Mouse (Mus musculus): ENCODE data around the gene Impg1.

Impg1 gene

GRCm38 (mm10) chr9:80284539-80285174 lies 180.6 kb downstream of the Impg1 start:
- DNase-seq (ENCODE audit: low spot score in 2 of 2), result no peak

- no peak for DNase-seq (ENCODE audit: low spot score in 2 of 2)
Observed at GRCm38 (mm10) chr9:80282426-80282825, 182.9 kb downstream of the Impg1 start.

DNA sequence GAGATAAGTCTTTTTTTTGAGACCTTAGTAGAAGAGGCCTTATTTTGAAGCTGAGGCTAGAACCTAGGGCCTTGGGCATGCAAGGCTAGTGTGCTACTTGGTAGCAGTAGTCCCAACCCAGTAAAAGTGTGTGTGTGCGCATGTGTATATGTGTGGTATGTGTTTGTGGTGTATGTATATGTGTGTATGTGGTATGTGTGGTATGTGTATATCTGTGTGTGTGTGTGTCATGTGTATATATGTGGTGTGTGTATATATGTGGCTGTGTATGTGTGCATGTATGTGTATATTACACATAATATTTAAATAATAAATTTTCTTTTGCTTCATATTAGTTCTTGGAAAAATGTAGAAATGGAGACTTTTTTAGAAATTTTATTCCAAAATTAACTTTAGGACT lies 184.6 kb downstream of the Impg1 start:
- no peak for DNase-seq (ENCODE audit: low spot score in 2 of 2)

DNA sequence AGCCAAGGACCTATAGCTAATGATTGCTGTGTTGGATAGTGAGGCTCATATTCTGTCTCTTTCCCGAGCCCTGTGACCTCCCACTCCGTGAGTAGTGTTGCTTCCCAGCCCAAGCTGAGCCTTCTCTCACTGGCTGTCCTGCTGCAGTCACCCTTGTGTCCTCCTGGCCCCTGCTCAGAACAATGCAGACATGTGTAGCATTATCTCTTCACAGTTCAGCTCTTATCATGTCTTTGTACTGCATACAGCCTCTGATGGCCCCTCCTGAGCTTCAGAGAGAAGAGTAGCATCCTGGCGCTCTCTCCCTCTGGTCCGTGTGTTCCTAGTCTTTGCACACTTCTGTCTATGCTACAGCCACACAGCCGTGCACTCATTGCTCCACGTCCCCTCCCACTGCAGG lies 187.5 kb downstream of the Impg1 start:
- DNase-seq (ENCODE audit: low spot score in 2 of 2), result no peak

- no peak for DNase-seq (ENCODE audit: low spot score in 2 of 2)
Observed at GRCm38 (mm10) chr9:80277157-80277556, 188.1 kb downstream of the Impg1 start.

DNA sequence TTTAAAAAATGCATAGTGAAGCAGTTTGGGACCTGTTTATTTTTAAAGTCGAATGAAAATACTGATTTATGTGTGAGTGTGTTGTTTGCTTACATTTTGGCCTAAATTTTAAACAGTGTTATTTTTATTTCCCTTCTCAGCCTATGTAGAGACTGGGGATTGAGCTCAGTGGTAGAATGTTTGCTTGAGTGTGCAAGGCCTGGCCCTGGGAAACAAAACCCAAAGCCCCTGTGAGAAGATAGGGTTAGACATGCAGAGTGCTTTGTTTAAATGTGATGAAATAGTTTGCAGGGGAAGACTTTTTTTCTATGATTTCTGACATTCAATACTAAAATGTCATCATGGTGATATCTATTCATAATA lies 189.5 kb downstream of the Impg1 start:
- DNase-seq (ENCODE audit: low spot score in 2 of 2), result no peak

GRCm38 (mm10) chr9:80275053-80275771 lies 190.1 kb downstream of the Impg1 start:
- no peak for DNase-seq (ENCODE audit: low spot score in 2 of 2)

GRCm38 (mm10) chr9:80272951-80273350 lies 192.3 kb downstream of the Impg1 start:
- DNase-seq (ENCODE audit: low spot score in 2 of 2), result no peak

DNA sequence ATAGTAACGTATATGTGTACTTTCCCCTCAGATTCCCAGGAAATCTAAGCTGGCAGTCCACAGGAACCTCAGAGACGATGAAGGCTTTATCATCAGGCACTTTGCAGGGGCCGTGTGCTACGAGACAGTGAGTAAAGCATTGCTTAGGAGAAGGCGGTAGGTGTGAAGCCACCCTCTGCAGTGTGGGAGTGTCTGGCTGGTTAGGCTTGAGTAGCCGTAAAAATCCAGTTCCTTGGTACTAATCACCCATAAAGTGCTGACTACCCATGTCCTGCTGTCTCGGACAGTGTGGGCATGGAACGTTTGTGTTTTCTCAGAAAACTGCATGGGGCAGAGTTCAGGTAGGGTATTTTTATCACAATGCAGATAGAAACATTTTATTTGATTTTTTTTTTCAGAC lies 195.7 kb downstream of the Impg1 start:
- DNase-seq (ENCODE audit: low spot score in 2 of 2), result no peak

DNA sequence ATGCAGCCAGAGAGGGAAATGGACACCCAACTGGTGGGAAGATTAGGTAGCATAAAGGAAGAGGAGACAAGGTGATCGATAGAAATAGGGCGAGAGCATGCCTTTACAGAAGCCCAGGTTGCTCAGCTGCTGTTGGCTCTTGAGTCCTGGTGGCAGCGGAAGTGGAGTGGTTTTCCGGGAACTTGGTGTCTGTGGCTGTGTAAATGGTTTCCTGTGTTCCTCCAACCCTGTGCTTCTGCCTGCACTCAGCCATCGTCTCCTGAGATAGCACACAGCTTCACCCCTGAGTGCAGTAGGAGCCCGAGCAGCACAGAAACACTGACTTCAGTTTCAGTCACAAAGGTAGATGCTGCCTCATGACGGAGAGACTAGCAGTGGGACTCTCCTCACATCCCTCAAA lies 198.8 kb downstream of the Impg1 start:
- no peak for DNase-seq (ENCODE audit: low spot score in 2 of 2)

DNA sequence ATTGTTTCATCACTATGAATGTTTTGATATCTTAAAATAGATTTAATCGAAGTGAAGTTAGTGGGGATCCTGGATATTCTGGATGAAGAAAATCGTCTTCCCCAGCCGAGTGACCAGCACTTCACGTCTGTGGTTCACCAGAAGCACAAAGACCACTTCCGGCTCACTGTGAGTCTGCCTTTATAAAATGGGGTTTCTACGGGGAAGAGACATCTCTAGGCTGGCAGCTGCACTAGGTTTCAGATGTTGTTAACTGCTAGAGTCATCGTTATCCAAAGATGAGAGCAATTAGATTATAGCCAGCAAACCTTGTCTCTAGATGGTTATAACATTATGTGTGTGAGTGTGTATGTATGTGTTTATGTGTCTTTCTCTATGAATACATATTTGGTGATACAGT lies 199.2 kb downstream of the Impg1 start:
- DNase-seq (ENCODE audit: low spot score in 2 of 2), result no peak
